Mouse (Mus musculus) embryonic facial prominence, embryonic 11.5 days (tissue): ENCODE results near the gene Kcnd3. TPM values are rescaled to one million over a fixed set of nuclear protein-coding genes. Genes with fewer than 3 reads are reported as not detected.
A peak's percentile ranks its signal among the peaks of the same experiment; 100 is the strongest.
"Not testable (repeated sequence)": the region's sequence is repeated elsewhere in the genome, so short reads cannot be mapped to it uniquely, and the experiment has no call there.

Source experiments
- ATAC-seq: fragments of 200-750 bp; cut with Nextera tagmentation; replicated peaks from 2 replicates; pipeline ENCODE4 v1.8.0; 2017; ENCODE audit warnings: low read depth; ENCODE audit not compliant: insufficient number of reproducible peaks, low FRiP score, low TSS enrichment
- DNase-seq: peaks from one replicate; pipeline ENCODE4 v3.0.0-alpha.2; 2015; ENCODE audit warnings: low spot score
- H3K27ac ChIP-seq: fragments of 300-500 bp; sonication (generic); replicated peaks from 2 replicates; pipeline ENCODE4 v1.5.1; 2014; ENCODE audit warnings: mild to moderate bottlenecking, low read depth, low read length, control low read depth
- H3K27me3 ChIP-seq: fragments of 300-500 bp; sonication (generic); 2 replicates; pipeline ENCODE4 v1.6.1; 2014; ENCODE audit warnings: mild to moderate bottlenecking, low read length, moderate library complexity, mixed read lengths; ENCODE audit not compliant: control insufficient read depth, insufficient read depth
- H3K36me3 ChIP-seq: fragments of 300-500 bp; sonication (generic); replicated peaks from 2 replicates; pipeline ENCODE4 v1.6.1; 2014; ENCODE audit warnings: low read depth, mild to moderate bottlenecking, low read length, moderate library complexity, mixed read lengths; ENCODE audit not compliant: control insufficient read depth, insufficient read depth
- H3K4me1 ChIP-seq: fragments of 300-500 bp; sonication (generic); 2 replicates; pipeline ENCODE4 v1.6.1; 2014; ENCODE audit warnings: low read length, mixed read lengths; ENCODE audit not compliant: control insufficient read depth, insufficient read depth
- H3K4me2 ChIP-seq: fragments of 300-500 bp; sonication (generic); 2 replicates; pipeline ENCODE4 v1.6.1; 2014; ENCODE audit warnings: low read depth, mild to moderate bottlenecking, control low read depth, low read length, moderate library complexity
- H3K4me3 ChIP-seq: fragments of 300-500 bp; sonication (generic); 2 replicates; pipeline ENCODE4 v1.5.1; 2014; ENCODE audit warnings: low read depth, low read length, control low read depth
- H3K9ac ChIP-seq: fragments of 300-500 bp; sonication (generic); replicated peaks from 2 replicates; pipeline ENCODE4 v1.6.1; 2014; ENCODE audit warnings: mild to moderate bottlenecking, control low read depth, low read length
- H3K9me3 ChIP-seq: fragments of 300-500 bp; sonication (generic); replicated peaks from 2 replicates; pipeline ENCODE4 v1.6.1; 2016; ENCODE audit warnings: mild to moderate bottlenecking, low read length, inconsistent platforms, mixed read lengths; ENCODE audit not compliant: control insufficient read depth
- WGBS: fragments of 180-500 bp; shearing (Covaris S2); extraction: QIAGEN DNeasy Blood & Tissue Kit; methylation state at CpG from one replicate; pipeline ENCODE4 v1.1.7; 2014; 5-methylcytosine and 5-hydroxymethylcytosine counted together
- polyA plus RNA-seq: library from polyadenylated mRNA; unstranded; fragments of >200 nt; fragmentation: Nextera tagmentation; extraction: Ambion mirVana; gene quantifications from 2 replicates; pipeline ENCODE4 v1.2.1, GENCODE M21; 2014

Gene Kcnd3
- polyA plus RNA-seq, 1 experiment from 2014 or later: 0.59 TPM

- Histone ChIP-seq H3K36me3 (no peaks in the 10 kb centered on the region), H3K9me3 (no peaks in the 10 kb centered on the region), H3K4me2 (no peak overlapping the region), H3K4me3 (no peak overlapping the region), H3K27me3 (no peaks in the 10 kb centered on the region), H3K27ac (no peak overlapping the region), H3K4me1 (peaks cover 3% of the 10 kb centered on the region), H3K9ac (no peak overlapping the region)
- ATAC-seq (no peak), DNase-seq (no peak)
- 75% methylated on average over 14 of the region's 14 CpGs for WGBS
These were observed 241.4 kb downstream of the Kcnd3 start for GRCm38 (mm10) chr3:105693327-105694080.

- ATAC-seq: peak; percentile 26
- H3K4me3 ChIP-seq: no peak overlapping the region
- DNase-seq: no peak
- H3K9ac ChIP-seq: 0 out of 2 replicates have a peak overlapping the region, but pooled peaks have one; percentile 3
- 27% methylated on average over 20 of the region's 20 CpGs for WGBS
- H3K27me3 ChIP-seq: no peaks in the 10 kb centered on the region
- H3K27ac ChIP-seq: no peak overlapping the region
- H3K4me1 ChIP-seq: peaks cover 3% of the 10 kb centered on the region
- H3K4me2 ChIP-seq: peak overlapping the region; percentile 13
- no peaks in the 10 kb centered on the region for H3K9me3 ChIP-seq
- H3K36me3 ChIP-seq: no peaks in the 10 kb centered on the region
These were observed 243.6 kb downstream of the Kcnd3 start for GRCm38 (mm10) chr3:105695476-105696386.

GRCm38 (mm10) chr3:105696387-105697147, 244.4 kb downstream of the Kcnd3 start:
- H3K9ac ChIP-seq: no peak overlapping the region
- no peaks in the 10 kb centered on the region for H3K36me3 ChIP-seq
- peaks cover 3% of the 10 kb centered on the region for H3K4me1 ChIP-seq
- H3K9me3 ChIP-seq: no peaks in the 10 kb centered on the region
- no peaks in the 10 kb centered on the region for H3K27me3 ChIP-seq
- WGBS: 73% methylated on average over 17 of the region's 17 CpGs
- H3K4me2 ChIP-seq: peak overlapping the region; percentile 13
- ATAC-seq (no peak), DNase-seq (no peak)
- no peak overlapping the region for H3K27ac ChIP-seq
- H3K4me3 ChIP-seq: no peak overlapping the region

- peaks cover 3% of the 10 kb centered on the region for H3K4me1 ChIP-seq
- H3K4me3 ChIP-seq: no peak overlapping the region
- no peak overlapping the region for H3K9ac ChIP-seq
- no peaks in the 10 kb centered on the region for H3K9me3 ChIP-seq
- no peak overlapping the region for H3K27ac ChIP-seq
- ATAC-seq: no peak
- H3K27me3 ChIP-seq: no peaks in the 10 kb centered on the region
- no peaks in the 10 kb centered on the region for H3K36me3 ChIP-seq
- no peak overlapping the region for H3K4me2 ChIP-seq
- WGBS: 70% methylated on average over 5 of the region's 5 CpGs
- DNase-seq: no peak
These were observed 245.0 kb downstream of the Kcnd3 start for GRCm38 (mm10) chr3:105697148-105697441.

- Histone ChIP-seq H3K9ac (no peak overlapping the region), H3K9me3 (no peaks in the 10 kb centered on the region), H3K27me3 (no peaks in the 10 kb centered on the region), H3K4me1 (peaks cover 3% of the 10 kb centered on the region), H3K27ac (no peak overlapping the region), H3K4me2 (no peak overlapping the region), H3K4me3 (no peak overlapping the region), H3K36me3 (no peaks in the 10 kb centered on the region)
- DNase-seq: no peak
- no peak for ATAC-seq
- WGBS: 85% methylated on average over 1 of the region's 1 CpGs
These were observed 246.2 kb downstream of the Kcnd3 start for GRCm38 (mm10) chr3:105698311-105698710.

GRCm38 (mm10) chr3:105699241-105699933, 247.3 kb downstream of the Kcnd3 start:
- Histone ChIP-seq H3K36me3 (no peaks in the 10 kb centered on the region), H3K4me2 (no peak overlapping the region), H3K4me3 (no peak overlapping the region), H3K27me3 (no peaks in the 10 kb centered on the region), H3K9me3 (no peaks in the 10 kb centered on the region), H3K27ac (no peak overlapping the region), H3K9ac (no peak overlapping the region), H3K4me1 (peaks cover 3% of the 10 kb centered on the region)
- no peak for ATAC-seq
- WGBS: 45% methylated on average over 3 of the region's 3 CpGs
- DNase-seq: no peak

GRCm38 (mm10) chr3:105700786-105701185, 248.7 kb downstream of the Kcnd3 start:
- not testable (repeated sequence) for H3K36me3 ChIP-seq, ATAC-seq, H3K9me3 ChIP-seq, H3K4me3 ChIP-seq, H3K27me3 ChIP-seq, H3K4me2 ChIP-seq, H3K27ac ChIP-seq, DNase-seq, H3K9ac ChIP-seq, H3K4me1 ChIP-seq
- 38% methylated on average over 1 of the region's 1 CpGs for WGBS
